Mouse (Mus musculus) layer of hippocampus, postnatal 25 days (tissue): ENCODE results near the gene Ehbp1. TPM values are rescaled to one million over a fixed set of nuclear protein-coding genes. Genes with fewer than 3 reads are reported as not detected.

Experiments used
- DNase-seq, 2 experiments: peaks; one replicate each; pipeline ENCODE4 v3.0.0; 2022; ENCODE audit warnings: mixed read lengths in 2 of 2, low spot score in 1 of 2; ENCODE audit errors: extremely low spot score in 1 of 2
- total RNA-seq, 2 experiments: library from RNA; stranded (reverse); gene quantifications; 2 replicates each; pipeline ENCODE4 v1.2.3; 2021

Ehbp1 gene
- total RNA-seq, 2 experiments from 2014 or later, result 42.3 to 47.4 TPM

DNA sequence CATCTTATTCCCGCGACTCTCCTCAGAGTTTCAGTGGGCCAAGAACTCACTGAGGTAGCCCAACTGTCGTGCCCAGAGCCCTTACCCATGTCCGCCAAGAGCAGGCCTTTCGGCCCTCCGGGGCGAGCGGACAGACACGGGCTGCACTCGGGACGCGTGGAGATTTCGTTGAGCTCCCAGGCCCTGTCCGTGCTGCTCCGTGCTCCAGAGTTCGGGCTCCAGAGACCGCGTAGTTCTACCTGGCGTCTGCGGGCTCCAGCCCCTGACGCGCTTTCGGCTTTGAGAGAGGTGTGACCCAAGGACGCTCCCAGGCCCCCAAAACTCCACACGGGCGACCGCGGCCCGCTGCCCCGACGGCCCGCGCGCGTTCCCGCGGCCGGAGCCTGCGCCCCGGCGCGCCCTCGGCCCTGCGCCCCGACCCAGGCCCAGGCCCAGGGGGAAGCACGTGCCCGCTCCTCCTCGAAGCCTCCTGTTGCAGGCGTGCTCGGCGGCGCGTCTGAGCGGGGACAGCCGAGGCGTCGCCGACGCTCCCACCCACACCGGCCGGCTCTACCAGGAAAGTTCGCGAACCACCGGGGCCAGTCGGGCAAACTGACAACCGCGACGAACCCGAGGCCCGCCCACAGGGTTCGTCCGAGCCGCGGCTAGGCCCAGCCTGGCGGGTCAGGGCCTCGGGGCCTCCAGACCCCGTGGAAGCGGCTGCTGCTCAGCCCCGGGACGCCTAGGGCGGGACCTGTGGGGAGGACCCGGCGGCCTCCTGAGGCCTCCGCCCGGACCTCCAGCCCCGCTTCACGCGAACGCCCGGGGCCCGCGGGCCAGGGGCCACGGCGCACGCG, 349.1 kb downstream of the Ehbp1 start:
- DNase-seq, result no peak

DNA sequence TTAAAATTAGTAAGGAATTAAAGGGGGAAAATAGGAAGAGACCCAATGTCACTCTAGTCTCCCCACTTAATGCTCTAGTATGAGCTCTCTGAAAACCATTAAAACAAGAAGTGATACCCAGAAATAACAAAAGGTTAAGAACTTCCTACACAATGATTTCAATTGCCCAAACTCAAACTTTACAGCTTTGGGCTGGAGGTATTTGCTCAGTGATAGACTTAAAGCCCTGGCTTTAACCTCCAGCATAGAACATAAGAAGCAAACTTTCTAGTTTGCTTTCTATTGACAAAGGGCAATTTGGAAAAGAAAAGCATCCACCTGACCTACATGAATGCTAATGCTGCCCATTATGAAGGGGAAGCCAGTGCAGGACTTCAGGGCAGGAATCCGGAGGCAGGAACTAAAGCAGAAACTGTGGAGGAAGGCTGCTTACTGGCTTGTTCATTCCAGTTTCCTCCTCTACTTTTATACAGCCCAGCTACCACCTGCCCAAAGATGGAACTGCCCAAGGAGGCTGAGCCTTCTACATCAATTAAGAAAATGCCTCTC, 353.6 kb downstream of the Ehbp1 start:
- DNase-seq, result no peak

DNA sequence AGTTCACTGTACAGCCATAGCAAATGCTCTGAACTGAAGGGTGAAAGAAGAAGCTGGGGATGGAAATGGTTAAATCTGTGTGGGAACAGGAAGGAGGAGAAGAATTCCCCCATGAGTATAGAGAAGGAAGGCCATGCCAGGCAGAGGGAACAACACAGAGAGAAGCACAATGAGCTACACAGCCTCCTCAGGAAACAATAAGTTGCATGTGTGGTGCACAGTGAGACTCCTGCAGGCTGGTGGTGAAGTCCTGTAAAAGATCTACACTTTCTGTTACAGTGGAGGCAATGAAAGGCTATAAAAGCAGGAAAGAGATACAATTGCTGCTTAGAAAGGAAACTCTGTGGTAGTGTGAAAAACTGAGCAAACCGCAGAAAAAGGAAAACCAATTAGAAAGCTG, 357.0 kb downstream of the Ehbp1 start:
- no peak for DNase-seq

DNA sequence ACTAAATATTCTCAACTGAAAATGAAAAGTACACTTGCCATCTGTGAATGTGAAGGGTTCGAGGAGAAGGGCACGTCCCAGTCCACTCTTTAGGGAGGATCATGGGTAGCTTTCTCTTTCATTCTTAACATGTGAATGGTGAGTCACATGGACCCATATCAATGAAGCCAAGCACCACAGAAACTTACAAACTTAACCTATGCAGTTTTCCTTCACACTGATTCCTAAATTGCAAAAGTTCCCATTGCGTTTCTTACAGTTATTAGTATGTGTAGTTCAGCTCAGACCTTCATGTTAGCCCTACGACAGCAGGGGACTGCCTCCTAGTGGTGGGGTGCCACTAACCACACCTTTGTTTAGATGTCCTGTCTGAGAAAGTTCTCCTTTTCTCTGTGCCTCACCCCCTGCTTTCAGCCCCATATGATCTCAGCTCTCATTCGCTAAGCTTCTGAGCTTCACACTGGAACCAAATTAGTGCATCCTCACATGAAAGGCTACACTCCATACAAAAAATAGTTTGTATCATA, 368.0 kb downstream of the Ehbp1 start:
- DNase-seq, result no peak

DNA sequence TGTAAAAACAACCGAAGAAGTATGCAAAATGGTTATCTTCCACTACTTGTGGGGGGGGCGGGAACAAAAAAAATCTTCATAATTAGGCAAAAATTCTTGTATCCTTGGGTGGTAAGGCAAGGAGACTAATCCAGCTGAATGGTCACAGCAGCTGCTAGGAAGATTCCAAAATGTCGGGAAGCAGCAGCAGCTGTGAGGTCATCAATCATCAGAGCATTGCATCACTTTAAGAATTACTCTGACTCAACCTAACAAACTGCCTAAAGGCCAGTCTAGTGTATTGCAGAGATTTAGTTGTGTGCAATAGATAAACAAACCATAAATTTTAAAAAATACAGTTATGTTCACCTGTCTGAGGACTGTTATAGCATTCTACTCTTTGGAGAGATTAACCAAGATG, 368.5 kb downstream of the Ehbp1 start:
- no peak for DNase-seq

DNA sequence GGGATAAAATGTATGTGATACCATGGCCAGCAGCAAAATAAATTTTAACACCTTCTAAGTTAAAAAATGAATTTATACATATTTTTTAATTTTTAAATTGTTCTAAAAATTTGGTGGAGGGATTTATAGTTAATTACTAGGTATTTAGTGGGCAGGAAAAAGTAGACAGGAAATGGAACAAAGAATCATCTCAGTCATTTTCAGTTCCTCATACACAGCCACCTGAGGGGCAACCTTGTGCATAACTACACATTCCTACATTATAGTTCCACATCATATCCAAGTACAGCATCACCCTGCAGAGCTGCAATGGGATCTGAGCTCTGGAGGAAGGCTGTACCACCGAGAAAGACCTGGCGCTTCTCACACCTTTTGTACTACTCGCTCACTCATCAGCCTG, 373.2 kb downstream of the Ehbp1 start:
- no peak for DNase-seq

Other genes with a start within 250 kb of the Ehbp1 start
- 1 to 10 TPM; 5.5 to 6.1 TPM for gene Tmem17, start 169.8 kb upstream of the Ehbp1 start, total RNA-seq